Mouse (Mus musculus) forebrain, embryonic 10.5 days (tissue): ENCODE results near the gene Trpd52l3. TPM values are rescaled to one million over a fixed set of nuclear protein-coding genes. Genes with fewer than 3 reads are reported as not detected.

Experiments
- DNase-seq: peaks from one replicate; pipeline ENCODE4 v3.0.0-alpha.2; 2017; ENCODE audit warnings: low spot score; ENCODE audit errors: extremely low spot score
- H3K27ac ChIP-seq: fragments of 300-500 bp; sonication (generic); 2 replicates; pipeline ENCODE4 v1.5.1; 2016; ENCODE audit warnings: mild to moderate bottlenecking
- H3K27me3 ChIP-seq: fragments of 300-500 bp; sonication (generic); 2 replicates; pipeline ENCODE4 v1.6.1; 2016; ENCODE audit warnings: mild to moderate bottlenecking; ENCODE audit not compliant: poor library complexity, severe bottlenecking
- H3K36me3 ChIP-seq: fragments of 300-500 bp; sonication (generic); replicated peaks from 2 replicates; pipeline ENCODE4 v1.6.1; 2016; ENCODE audit warnings: mild to moderate bottlenecking, moderate library complexity
- H3K4me1 ChIP-seq: fragments of 300-500 bp; sonication (generic); 2 replicates; pipeline ENCODE4 v1.6.1; 2016
- H3K4me3 ChIP-seq: fragments of 300-500 bp; sonication (generic); 2 replicates; pipeline ENCODE4 v1.5.1; 2016; ENCODE audit warnings: mild to moderate bottlenecking, moderate library complexity
- H3K9me3 ChIP-seq: fragments of 300-500 bp; sonication (generic); 2 replicates; pipeline ENCODE4 v1.6.1; 2016; ENCODE audit warnings: mild to moderate bottlenecking, moderate library complexity
- WGBS: fragments of 180-500 bp; shearing (Covaris S2); methylation state at CpG from one replicate; pipeline ENCODE4 v1.1.7; 2016; 5-methylcytosine and 5-hydroxymethylcytosine counted together
- polyA plus RNA-seq: library from polyadenylated mRNA; unstranded; fragments of >200 nt; fragmentation: Nextera tagmentation; extraction: Ambion mirVana; gene quantifications from 2 replicates; pipeline ENCODE4 v1.2.1, GENCODE M21; 2016

Trpd52l3 gene
- polyA plus RNA-seq = not detected in 2 replicates

DNA sequence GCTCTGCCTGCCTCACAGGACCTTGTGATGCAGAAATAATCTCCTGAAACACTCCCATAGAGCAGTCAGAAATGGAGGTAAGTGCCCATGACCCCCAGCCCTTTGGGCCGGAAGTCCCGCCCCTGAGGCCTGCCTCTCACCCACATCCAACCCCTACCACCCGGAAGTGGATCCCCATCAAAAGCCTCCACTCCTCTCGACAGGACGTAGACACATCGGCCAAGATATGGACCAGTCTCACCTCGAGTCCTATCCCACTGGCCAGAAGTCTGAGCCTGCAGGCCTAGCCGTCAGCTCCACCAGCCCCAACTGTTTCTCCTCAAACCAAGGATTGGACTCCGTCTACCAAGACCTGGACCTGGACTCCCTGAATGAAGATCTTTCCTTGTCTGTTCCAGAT, at the start of gene Trpd52l3:
Gene Trpd52l3, plus strand, starts transcription at position 170 of the 400 bp plus-strand sequence.
- 98% methylated on average over 9 of the region's 9 CpGs for WGBS
- Histone ChIP-seq H3K9me3 (no peaks in the 10 kb centered on the region), H3K4me1 (peaks cover 13% of the 10 kb centered on the region), H3K36me3 (no peaks in the 10 kb centered on the region), H3K27ac (no peak within 1 kb of the TSS), H3K4me3 (no peak within 1 kb of the TSS), H3K27me3 (no peaks in the 10 kb centered on the region)
- DNase-seq = no peak

- peaks cover 4% of the 10 kb centered on the region for H3K4me1 ChIP-seq
- no peaks in the 10 kb centered on the region for H3K36me3 ChIP-seq
- DNase-seq = no peak
- no peaks in the 10 kb centered on the region for H3K9me3 ChIP-seq
- no peaks in the 10 kb centered on the region for H3K27me3 ChIP-seq
- no peak overlapping the region for H3K4me3 ChIP-seq
- no peak overlapping the region for H3K27ac ChIP-seq
- 85% methylated on average over 3 of the region's 3 CpGs for WGBS
Observed at GRCm38 (mm10) chr19:29953833-29954232, 49.8 kb upstream of the Trpd52l3 start.

- Histone ChIP-seq H3K4me1 (no peaks in the 10 kb centered on the region), H3K36me3 (no peaks in the 10 kb centered on the region), H3K4me3 (no peak overlapping the region), H3K27me3 (no peaks in the 10 kb centered on the region), H3K27ac (no peak overlapping the region), H3K9me3 (no peaks in the 10 kb centered on the region)
- 89% methylated on average over 2 of the region's 2 CpGs for WGBS
- DNase-seq = no peak
Observed at GRCm38 (mm10) chr19:29955454-29955853, 48.1 kb upstream of the Trpd52l3 start.

- Histone ChIP-seq H3K27ac (no peak overlapping the region), H3K4me1 (no peaks in the 10 kb centered on the region), H3K36me3 (no peaks in the 10 kb centered on the region), H3K27me3 (no peaks in the 10 kb centered on the region), H3K4me3 (no peak overlapping the region), H3K9me3 (peaks cover 4% of the 10 kb centered on the region; the same call in 1 of the 2 replicates)
- 88% methylated on average over 4 of the region's 4 CpGs for WGBS
- no peak for DNase-seq
Observed at GRCm38 (mm10) chr19:29960906-29961305, 42.7 kb upstream of the Trpd52l3 start.

GRCm38 (mm10) chr19:29961842-29962241, 41.7 kb upstream of the Trpd52l3 start:
- H3K4me3 ChIP-seq = no peak overlapping the region
- H3K4me1 ChIP-seq = no peaks in the 10 kb centered on the region
- no peaks in the 10 kb centered on the region for H3K27me3 ChIP-seq
- WGBS = 81% methylated on average over 6 of the region's 6 CpGs
- no peaks in the 10 kb centered on the region for H3K36me3 ChIP-seq
- H3K27ac ChIP-seq = no peak overlapping the region
- DNase-seq = no peak
- peaks cover 13% of the 10 kb centered on the region for H3K9me3 ChIP-seq

DNA sequence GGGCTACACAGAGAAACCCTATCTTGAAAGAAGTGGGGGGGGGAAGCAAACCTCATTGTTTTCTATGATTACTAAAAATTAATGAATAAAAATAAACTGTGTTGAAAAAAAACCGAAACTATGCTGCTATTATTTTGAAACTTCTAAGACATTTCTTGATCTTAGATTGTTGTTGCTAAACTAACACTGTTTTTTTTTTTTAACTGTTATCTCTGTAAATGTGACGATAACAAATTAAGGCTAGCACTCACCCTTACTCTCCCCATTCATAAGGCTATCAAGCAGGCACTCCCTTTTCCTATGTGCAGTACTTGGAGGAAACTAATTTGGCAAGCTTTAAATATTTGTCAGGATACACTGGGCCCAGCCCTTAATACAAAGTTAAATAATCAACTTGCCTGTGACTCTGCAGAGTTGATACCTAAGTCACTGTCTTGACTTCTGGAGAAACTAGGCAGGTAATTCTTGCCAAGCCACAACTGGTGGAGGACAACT, 39.9 kb upstream of the Trpd52l3 start:
- Histone ChIP-seq H3K27me3 (no peaks in the 10 kb centered on the region), H3K27ac (no peak overlapping the region), H3K9me3 (peaks cover 17% of the 10 kb centered on the region), H3K36me3 (no peaks in the 10 kb centered on the region), H3K4me3 (no peak overlapping the region), H3K4me1 (no peaks in the 10 kb centered on the region)
- 90% methylated on average over 2 of the region's 2 CpGs for WGBS
- DNase-seq = no peak

- H3K27me3 ChIP-seq = no peaks in the 10 kb centered on the region
- no peak overlapping the region for H3K27ac ChIP-seq
- H3K36me3 ChIP-seq = no peaks in the 10 kb centered on the region
- no peaks in the 10 kb centered on the region for H3K4me1 ChIP-seq
- H3K4me3 ChIP-seq = no peak overlapping the region
- WGBS = 88% methylated on average over 3 of the region's 3 CpGs
- peaks cover 17% of the 10 kb centered on the region for H3K9me3 ChIP-seq
- no peak for DNase-seq
Observed at GRCm38 (mm10) chr19:29967960-29968359, 35.6 kb upstream of the Trpd52l3 start.

DNA sequence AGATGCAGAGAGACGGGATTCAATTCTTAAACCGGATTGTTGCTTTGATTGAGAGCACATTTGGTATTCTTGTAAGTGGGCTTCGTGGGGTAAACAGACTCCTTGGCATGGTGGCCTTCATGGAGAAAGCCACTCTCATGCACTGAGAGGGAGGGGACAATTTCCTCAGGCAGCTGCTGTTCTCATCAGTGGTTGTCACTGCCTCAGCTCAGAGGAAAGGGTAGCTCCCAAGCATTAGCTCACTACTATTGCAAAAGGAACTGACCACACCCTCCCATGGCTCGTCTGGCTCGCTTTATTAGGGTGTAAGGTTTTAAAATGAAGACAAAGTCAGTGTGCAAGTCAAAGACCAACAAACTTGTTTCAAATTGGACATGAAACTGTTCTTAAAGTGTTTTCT, 30.2 kb upstream of the Trpd52l3 start:
- no peak for DNase-seq
- Histone ChIP-seq H3K4me1 (no peaks in the 10 kb centered on the region), H3K27ac (no peak overlapping the region), H3K27me3 (no peaks in the 10 kb centered on the region), H3K9me3 (peaks cover 5% of the 10 kb centered on the region), H3K36me3 (no peaks in the 10 kb centered on the region), H3K4me3 (no peak overlapping the region)
- WGBS = 81% methylated on average over 5 of the region's 5 CpGs

DNA sequence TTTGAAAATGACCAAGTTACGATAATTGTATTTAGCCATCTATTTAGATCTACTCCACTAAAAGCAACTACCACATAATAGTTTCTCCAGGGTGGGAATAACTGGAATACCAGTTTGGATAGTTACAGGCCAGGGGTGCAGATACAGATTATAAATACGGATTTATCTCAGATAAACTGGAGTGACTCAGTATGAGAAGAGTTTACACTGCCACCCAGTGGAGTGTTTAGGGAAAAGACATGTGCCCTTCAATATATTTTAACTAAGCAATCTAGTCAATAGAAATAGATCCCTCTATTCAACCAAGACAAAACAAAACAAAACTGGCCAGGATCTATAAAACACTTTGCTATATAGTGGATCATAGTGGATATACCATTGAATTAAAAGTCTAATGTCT, 24.7 kb upstream of the Trpd52l3 start:
- peaks cover 5% of the 10 kb centered on the region for H3K9me3 ChIP-seq
- H3K4me3 ChIP-seq = no peak overlapping the region
- no peaks in the 10 kb centered on the region for H3K4me1 ChIP-seq
- no peaks in the 10 kb centered on the region for H3K27me3 ChIP-seq
- WGBS = 56% methylated on average over 2 of the region's 2 CpGs
- no peaks in the 10 kb centered on the region for H3K36me3 ChIP-seq
- H3K27ac ChIP-seq = no peak overlapping the region
- DNase-seq = no peak

- no peak for DNase-seq
- Histone ChIP-seq H3K36me3 (no peaks in the 10 kb centered on the region), H3K27me3 (no peaks in the 10 kb centered on the region), H3K27ac (no peak overlapping the region), H3K4me1 (no peaks in the 10 kb centered on the region), H3K4me3 (no peak overlapping the region), H3K9me3 (peaks cover 5% of the 10 kb centered on the region)
- 83% methylated on average over 8 of the region's 8 CpGs for WGBS
Observed at GRCm38 (mm10) chr19:29979452-29980089, 24.0 kb upstream of the Trpd52l3 start.

- WGBS = 84% methylated on average over 16 of the region's 16 CpGs
- Histone ChIP-seq H3K27me3 (no peaks in the 10 kb centered on the region), H3K36me3 (no peaks in the 10 kb centered on the region), H3K9me3 (no peaks in the 10 kb centered on the region), H3K27ac (no peak overlapping the region), H3K4me3 (no peak overlapping the region), H3K4me1 (no peaks in the 10 kb centered on the region)
- DNase-seq = no peak
Observed at GRCm38 (mm10) chr19:29984208-29985005, 19.2 kb upstream of the Trpd52l3 start.

- no peaks in the 10 kb centered on the region for H3K27me3 ChIP-seq
- no peaks in the 10 kb centered on the region for H3K36me3 ChIP-seq
- H3K9me3 ChIP-seq = no peaks in the 10 kb centered on the region
- H3K4me1 ChIP-seq = no peaks in the 10 kb centered on the region
- no peak overlapping the region for H3K27ac ChIP-seq
- no peak overlapping the region for H3K4me3 ChIP-seq
- no peak for DNase-seq
- 91% methylated on average over 12 of the region's 12 CpGs for WGBS
Observed at GRCm38 (mm10) chr19:29986464-29987091, 17.0 kb upstream of the Trpd52l3 start.
